Mouse (Mus musculus): ENCODE measurements around the gene Ddx41.

GRCm38 (mm10) chr13:55525733-55526553, 10.5 kb downstream of the Ddx41 start:
- no peak for TF ChIP-seq CTCF (IDR thresholded peaks at IDR 0.05; ENCODE audit: extremely low read depth, insufficient read length, insufficient replicate concordance, low read depth, low read length)
- no peak for TF ChIP-seq POLR2A (IDR thresholded peaks at IDR 0.05; ENCODE audit: low read depth, low read length)
